Mouse (Mus musculus) kidney, postnatal 25 days (tissue): ENCODE measurements at regions not wholly inside any gene's neighbourhood (a gene's known extent, or its start where the extent isn't known, plus 50 kb on each side); places are given as distances from the start of the nearest gene placed in this dataset.

Experiments used
- DNase-seq, 2 experiments: peaks; one replicate each; pipeline ENCODE4 v3.0.0; 2021; ENCODE audit warnings: mixed read lengths in 2 of 2

GRCm38 (mm10) chr13:97847561-97847960, 87.1 kb upstream of the Gm10260 start:
- no peak for DNase-seq

DNA sequence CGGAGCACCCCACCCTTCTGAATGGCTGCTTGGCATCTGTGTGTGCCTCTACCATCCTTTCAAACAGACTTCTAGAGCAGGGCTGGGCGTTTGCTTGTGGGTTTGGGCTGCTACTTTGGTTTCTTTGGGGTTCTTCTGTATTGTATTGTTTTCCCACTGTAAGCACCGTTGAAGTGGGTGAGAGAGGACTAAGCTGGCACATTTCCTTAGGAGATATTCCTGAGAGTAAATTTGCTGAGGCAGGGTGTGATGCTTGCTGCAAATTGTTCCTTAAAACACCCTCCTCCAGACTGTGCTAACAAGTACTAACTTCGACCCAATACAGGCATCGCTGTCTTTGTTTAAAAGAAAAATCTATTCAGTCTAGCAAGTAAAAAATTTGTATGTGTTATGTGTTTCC, 84.7 kb upstream of the Gm10260 start:
- DNase-seq: no peak

GRCm38 (mm10) chr13:97842801-97843200, 82.4 kb upstream of the Gm10260 start:
- no peak for DNase-seq

DNA sequence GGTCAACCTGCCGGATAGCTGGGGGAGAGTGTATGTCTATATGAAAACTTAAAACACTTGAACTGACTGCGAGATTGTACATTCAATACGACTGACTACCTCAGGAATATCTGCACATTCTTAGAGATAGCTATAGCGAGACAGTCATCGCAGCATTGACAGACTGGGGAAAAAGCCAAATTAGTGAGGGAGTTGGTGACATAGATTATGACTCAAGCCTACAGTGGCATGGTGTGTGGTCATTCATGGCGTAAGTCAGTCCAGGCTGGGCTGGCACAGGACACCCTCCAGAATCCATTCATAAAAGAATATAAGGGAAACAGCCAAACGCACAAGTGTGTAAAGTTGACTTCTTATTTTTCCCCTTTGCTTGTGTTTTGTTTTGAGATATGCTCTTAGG, 81.1 kb upstream of the Gm10260 start:
- no peak for DNase-seq

- no peak for DNase-seq
Measured at GRCm38 (mm10) chr13:97839617-97840308, 79.3 kb upstream of the Gm10260 start.

DNA sequence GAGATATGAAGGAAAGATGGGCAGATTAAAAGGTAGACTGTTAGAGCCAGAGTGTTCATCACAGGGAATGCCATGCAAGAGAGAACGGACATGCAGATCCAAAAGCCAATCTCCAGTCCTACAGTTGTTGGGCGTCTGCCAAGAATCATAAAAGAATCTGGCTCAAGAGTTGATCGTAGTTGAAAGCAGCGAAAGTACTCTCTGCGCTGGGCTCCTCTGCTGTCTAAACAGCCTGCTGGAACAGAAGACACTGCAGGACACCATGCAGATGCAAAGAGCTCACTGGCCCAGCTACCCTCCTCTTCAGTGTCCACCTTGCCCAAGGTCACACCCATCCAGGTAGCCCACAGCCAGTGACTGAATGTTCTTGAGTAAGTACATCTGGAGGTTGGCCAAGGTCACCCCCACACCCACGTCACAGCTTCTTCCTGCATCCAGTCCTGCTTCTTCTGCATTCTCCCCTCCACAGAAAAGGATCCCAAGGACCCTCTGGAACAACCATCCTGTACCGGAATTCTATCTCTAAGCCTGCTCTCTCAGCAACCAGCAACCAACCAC, 77.1 kb upstream of the Gm10260 start:
- DNase-seq: peak in 1 of 2 experiments; percentile 65

- no peak for DNase-seq
Measured at GRCm38 (mm10) chr13:97832448-97832847, 72.0 kb upstream of the Gm10260 start.

DNA sequence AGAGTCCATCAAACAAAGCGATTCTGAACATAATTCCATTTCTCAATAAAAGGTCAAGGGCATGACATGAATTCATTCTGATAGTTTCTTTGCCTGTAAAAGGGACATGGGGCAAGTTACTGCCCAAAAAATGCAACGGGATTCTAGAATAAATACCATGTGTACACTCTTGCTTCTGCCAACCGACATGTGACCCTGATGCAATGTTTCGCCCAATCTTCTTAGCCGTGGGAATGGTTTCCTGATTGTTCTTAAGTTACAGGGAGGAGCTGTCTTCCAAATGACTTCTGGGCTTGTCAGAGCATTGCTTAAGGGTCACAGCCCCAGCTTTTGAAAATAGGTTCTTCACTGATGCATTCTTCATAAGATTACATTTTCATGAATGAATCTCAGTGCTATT, 71.4 kb upstream of the Gm10260 start:
- DNase-seq: no peak

- DNase-seq: no peak
Measured at GRCm38 (mm10) chr13:97829558-97829957, 69.1 kb upstream of the Gm10260 start.

- no peak for DNase-seq
Measured at GRCm38 (mm10) chr13:97825801-97826576, 65.6 kb upstream of the Gm10260 start.

DNA sequence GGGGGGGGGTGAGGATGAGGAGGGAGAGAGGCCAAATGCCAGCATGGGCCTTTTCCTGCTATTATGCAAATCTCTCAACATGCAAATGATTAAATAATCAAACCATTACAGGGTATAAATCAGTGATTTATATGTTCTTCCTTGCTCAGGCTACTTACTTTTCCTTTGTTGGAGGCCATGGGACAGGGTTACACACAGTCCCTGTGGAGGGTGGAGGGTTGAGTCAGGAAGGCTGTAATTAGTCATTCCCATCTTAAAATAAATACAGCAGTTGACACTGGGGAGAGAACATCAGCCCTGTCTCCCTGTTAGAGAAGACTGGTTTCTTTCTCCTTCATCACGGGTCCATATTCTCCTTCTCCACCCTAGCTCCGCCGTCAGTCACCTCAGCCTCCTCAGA, 64.9 kb upstream of the Gm10260 start:
- no peak for DNase-seq

DNA sequence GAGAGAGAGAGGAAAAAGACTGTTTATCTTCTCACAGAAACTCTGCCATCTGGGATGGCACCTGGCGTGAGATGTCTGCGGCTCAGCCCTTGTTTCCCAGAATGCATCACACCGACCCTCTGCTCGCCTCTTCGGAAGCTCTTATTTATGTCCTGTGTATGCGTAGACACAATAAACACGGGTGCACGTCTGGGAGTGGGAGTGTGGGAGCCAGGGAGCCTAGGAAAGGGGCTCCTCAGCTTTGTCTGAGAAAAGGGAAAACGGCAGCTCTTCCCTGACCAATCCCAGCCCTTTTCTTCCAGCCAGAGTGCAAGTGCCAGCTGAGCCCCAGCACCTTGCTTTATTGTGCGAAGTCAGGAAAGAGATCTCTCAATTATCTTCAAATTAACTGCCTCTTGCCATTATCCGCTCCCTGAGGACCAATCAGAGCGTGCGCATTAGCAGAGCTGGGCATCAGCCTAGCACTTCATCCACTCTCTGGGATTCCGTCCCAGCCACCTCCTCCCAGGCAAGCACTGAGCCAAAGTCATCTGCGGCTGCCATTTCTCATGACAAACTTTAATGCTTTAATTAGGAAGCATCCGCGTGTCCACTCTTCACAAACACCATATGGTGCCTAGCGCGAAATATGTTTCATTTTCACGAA, 63.8 kb upstream of the Gm10260 start:
- DNase-seq: no peak

DNA sequence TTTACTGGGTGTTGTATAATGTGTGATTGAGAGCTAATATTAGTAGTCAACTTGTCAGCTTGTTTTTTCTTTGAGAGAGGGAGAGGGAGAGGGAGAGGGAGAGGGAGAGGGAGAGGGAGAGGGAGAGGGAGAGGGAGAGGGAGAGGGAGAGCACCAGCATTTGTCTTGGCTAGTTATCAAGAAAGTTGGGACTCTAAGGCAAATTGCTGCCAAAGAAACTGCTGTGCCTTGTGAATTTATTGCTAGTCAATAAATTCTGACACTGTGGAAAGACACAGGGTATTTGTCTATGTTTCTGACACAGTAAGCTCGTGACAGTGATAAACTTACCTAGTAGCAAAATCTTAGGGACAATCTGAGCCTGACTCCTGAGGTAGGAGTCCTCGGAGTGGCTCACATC, 61.2 kb upstream of the Gm10260 start:
- no peak for DNase-seq

- DNase-seq: no peak
Measured at GRCm38 (mm10) chr13:97821011-97821410, 60.6 kb upstream of the Gm10260 start.

- no peak for DNase-seq
Measured at GRCm38 (mm10) chr13:97820401-97820800, 60.0 kb upstream of the Gm10260 start.

GRCm38 (mm10) chr13:97819036-97819435, 58.6 kb upstream of the Gm10260 start:
- no peak for DNase-seq

GRCm38 (mm10) chr13:97816923-97817322, 56.5 kb upstream of the Gm10260 start:
- no peak for DNase-seq
